Mouse (Mus musculus): ENCODE data around the gene Gm10750.
"Not testable (repeated sequence)": the region's sequence is repeated elsewhere in the genome, so short reads cannot be mapped to it uniquely, and the experiment has no call there.

Gm10750 gene

DNA sequence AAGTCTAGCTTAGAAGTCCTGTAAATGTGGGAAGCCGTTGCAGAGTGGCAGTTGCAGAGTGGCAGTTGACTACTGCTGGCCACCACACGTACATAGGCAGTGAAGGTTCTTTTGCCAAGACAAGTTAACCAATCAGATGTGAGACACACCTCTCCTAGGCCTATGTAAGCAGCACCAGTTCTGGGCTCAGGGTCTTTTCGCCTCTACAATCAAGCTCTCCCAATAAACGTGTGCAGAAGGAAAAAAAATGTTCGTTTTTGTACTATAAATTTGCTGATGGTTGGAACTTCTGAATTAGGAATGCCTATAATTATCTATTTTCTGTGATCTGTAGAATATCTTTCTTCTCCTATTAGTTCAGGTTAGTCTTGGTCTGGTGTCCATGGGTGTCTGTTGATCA, at the start of gene Gm10750:
TSS of gene Gm10750 (minus strand) at position 101 of the 400 bp plus-strand sequence.
- DNase-seq = not testable (repeated sequence)

DNA sequence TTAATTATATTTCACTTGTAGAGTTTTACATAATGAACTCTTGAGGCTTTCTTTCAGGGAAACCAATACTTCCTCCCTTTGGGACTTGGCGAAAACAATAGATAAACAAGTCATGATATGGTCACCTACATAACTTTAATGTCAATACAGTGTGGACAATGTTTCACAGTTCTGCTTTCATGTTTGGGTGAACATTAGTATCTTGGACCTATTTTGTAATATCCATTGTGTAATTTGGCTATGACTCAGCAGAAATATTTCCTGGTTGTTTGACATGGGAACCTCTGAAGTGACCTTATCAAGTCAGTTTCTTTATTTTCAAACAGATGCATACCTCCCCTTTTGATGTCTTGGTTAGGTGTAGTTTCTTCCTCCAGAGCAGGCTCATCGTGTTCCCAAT, 12.2 kb downstream of the Gm10750 start:
- no peak for DNase-seq

DNA sequence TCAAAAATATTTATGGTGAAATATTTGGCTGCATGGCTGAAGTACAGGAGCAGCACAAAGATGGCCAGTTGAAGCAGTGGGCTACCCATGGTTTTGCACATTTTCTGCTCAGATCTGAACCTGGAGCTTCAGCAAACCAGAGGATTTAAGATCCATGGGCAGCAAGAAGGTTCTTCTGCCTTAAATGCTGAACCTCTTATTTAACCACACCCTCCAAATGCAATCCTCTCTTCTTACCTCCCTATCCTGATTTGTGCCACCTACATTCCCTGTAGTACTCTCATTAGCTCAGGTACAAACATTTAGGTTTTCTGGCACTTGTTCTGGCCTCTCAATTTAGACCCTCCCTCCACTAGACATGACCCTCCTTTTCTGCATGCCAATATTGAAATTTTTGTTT, 13.9 kb downstream of the Gm10750 start, which contains the start of gene Gm1330:
TSS of gene Gm1330 (minus strand) at position 101 of the 400 bp plus-strand sequence.
- DNase-seq = no peak

DNA sequence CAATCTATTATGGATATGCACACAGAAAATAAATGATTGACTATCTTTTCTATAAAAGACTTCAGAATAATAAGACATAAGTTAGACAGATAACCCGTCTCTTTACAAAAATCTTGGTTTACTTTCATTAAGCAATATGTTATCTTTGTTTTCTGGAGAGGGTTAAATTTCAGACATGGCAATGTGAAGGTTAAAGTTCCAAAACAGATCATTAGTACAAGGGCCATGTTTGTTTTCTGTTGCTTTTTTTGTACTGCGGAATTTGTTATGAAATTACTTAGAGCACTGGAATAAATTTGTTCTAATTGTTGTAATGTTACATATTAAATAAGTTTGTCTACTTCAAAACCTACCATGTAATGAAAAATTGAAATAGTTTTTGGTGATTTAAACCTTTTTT, 21.9 kb downstream of the Gm10750 start:
- no peak for DNase-seq
